Mouse (Mus musculus) small intestine, adult 2 months (tissue): ENCODE results near the gene Tnr.

Experiments used
- CTCF ChIP-seq: fragments of 200-500 bp; IDR thresholded peaks from 2 replicates; pipeline ENCODE4 v1.5.1; 2012; ENCODE audit warnings: low read depth, mild to moderate bottlenecking, control low read depth, inconsistent platforms, low read length, moderate library complexity, mixed read lengths; ENCODE audit not compliant: insufficient replicate concordance, insufficient read length; ENCODE audit errors: extremely low read depth
- POLR2A ChIP-seq: fragments of 200-500 bp; IDR thresholded peaks from 2 replicates; pipeline ENCODE4 v1.6.1; 2012; ENCODE audit warnings: low read depth, mild to moderate bottlenecking, control low read depth, inconsistent platforms, low read length, moderate library complexity

DNA sequence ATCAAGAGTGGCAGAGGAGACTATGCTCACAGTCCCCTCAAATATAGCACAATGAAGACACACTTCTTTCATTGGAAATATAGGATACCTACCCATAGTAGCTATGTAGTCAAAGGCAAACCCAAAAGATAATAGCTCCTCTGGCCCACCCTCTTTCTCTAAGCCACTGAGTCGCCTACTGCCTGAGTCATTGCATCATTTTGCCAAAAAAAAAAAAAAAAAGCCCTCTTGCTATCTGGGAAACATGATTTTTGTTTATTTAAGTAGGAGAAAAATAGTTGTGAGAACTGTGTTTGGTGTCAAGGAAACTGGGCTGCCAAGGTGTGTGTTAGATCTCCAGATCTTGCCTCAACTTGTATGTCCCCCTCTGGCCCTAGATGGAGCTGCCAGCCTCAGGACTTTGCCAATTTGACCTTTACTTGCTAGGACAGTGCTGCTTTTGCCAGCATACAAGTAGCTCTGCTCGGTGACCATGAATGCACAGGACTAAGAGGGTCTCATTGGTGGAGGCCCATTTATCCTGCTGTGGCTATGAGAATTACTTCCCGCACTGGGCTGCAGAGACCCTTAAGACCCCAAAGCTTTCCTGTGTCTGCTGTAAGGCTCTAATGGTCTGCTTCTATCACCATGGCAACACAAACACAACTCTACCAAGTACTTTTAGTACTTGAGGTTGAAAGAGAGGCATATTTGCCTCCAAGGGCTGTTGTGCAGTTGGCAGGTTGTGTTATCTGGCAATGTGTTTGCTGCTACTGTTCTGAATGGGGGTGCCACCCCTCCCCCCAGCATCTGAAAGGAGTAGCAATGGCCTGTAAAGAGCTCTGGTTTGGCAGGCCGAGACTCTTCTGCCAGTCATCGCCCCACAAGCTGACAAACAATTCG, 137.3 kb downstream of the Tnr start:
- TF ChIP-seq POLR2A (no peak), CTCF (no peak)
